Mouse (Mus musculus) megakaryocyte progenitor cell, adult 5-6 weeks (primary cell): ENCODE data around the gene Paqr3. TPM values are rescaled to one million over a fixed set of nuclear protein-coding genes. Genes with fewer than 3 reads are reported as not detected.

ENCODE experiments used
- total RNA-seq, 2 experiments: library from RNA; stranded (forward) in 1 of 2; stranded (reverse) in 1 of 2; fragments of 157-497, 149-512 nt in 1 of 2; fragments of 200-1000 nt in 1 of 2; gene quantifications; 2 replicates each; pipeline versions ENCODE4 v1.2.3 to v1.2.4; 2015 to 2017

The Paqr3 gene
- total RNA-seq, 2 experiments from 2014 or later: 4.7 to 6.2 TPM

Other genes starting within 250 kb of the Paqr3 start
- 39.5 and 43.2 TPM in 2 replicates for gene Bmp2k, start 113.9 kb downstream of the Paqr3 start, total RNA-seq (2015)
- gene Bmp2k, start 113.9 kb downstream of the Paqr3 start, total RNA-seq (2017): 16.4 and 16.5 TPM in 2 replicates